Mouse (Mus musculus) layer of hippocampus, adult 2 months (tissue): ENCODE measurements around the gene Zfp729a. TPM values are rescaled to one million over a fixed set of nuclear protein-coding genes. Genes with fewer than 3 reads are reported as not detected.
A peak's percentile ranks its signal among the peaks of the same experiment; 100 is the strongest.
"Not testable (repeated sequence)": the region's sequence is repeated elsewhere in the genome, so short reads cannot be mapped to it uniquely, and the experiment has no call there.

Source experiments
- DNase-seq, 2 experiments: peaks; one replicate each; pipeline ENCODE4 v3.0.0; 2022; ENCODE audit warnings: low spot score in 2 of 2
- H3K27ac ChIP-seq: fragments of 200-600 bp; 2 replicates; pipeline ENCODE4 v1.8.1; 2022
- H3K4me3 ChIP-seq: fragments of 200-600 bp; 2 replicates; pipeline ENCODE4 v1.8.1; 2022; ENCODE audit warnings: mild to moderate bottlenecking
- CTCF ChIP-seq: fragments of 200-600 bp; conservative IDR thresholded peaks from 2 replicates; pipeline ENCODE4 v1.8.1; 2022; ENCODE audit warnings: antibody characterized with exemption, mild to moderate bottlenecking, moderate library complexity
- long read RNA-seq, 2 experiments: library from polyadenylated mRNA; stranded (forward); transcript quantifications; one replicate each; pipeline ENCODE4 v2.0.0; 2021; ENCODE audit warnings: borderline mapping rate in 2 of 2
- total RNA-seq, 2 experiments: library from RNA; stranded (reverse); gene quantifications; 2 replicates each; pipeline ENCODE4 v1.2.3; 2021

Gene Zfp729a
- total RNA-seq = 1 to 10 TPM; 9.3 to 9.9 TPM
- long read RNA-seq, experiment 1, full-length matches to known transcripts = 1 of 4 reads
- long read RNA-seq, experiment 1, partial matches to known transcripts = 0 of 4 reads
- long read RNA-seq, experiment 1, other reads (novel, unspliced or antisense) = 3 of 4 reads
- long read RNA-seq, experiment 2, full-length matches to known transcripts = 2 of 5 reads
- long read RNA-seq, experiment 2, partial matches to known transcripts = 1 of 5 reads
- long read RNA-seq, experiment 2, other reads (novel, unspliced or antisense) = 2 of 5 reads

DNA sequence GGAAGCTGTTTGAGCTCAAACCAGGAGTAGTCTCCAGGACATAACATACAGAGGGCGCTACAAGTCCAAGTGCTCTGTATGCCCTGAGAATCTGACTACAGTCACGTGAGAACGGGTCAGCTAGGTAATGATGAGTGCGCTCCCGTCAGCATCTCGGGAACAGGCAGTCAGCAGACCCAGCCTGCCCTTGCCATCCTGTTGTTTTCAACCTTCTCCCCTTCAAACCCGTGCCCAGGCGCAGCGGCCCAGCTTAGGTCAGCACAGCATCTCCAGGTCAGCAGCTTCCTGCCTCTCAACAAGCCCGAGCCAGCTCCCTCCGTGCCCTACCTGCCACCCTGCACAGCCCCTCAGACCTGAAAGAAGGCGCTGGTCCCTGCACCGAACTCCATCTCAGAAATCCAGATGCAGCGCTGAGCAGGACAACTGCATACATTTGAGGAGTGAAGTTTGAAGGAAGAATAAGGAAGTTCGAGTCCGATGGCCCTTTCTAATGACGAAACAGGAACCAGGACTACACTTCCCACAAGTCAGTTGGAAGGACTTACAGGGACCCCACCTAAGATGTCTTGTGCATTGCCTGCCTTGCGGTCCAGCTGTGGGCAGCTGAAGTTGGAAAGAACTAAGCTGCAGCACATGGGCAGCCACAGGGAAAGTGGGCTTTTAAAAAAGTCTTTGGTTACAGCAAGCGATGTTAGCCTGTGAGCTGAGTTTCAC is at the start of gene Zfp729a, which contains the start of gene Gm49345:
TSS of gene Zfp729a (minus strand) at position 498 of the 714 bp plus-strand sequence.
TSS of gene Gm49345 (minus strand) at position 476 of the 714 bp plus-strand sequence.
- Histone ChIP-seq H3K4me3 (peak within 1 kb of the TSS; percentile 78), H3K27ac (peak within 1 kb of the TSS; percentile 73)
- peak; percentile 55 for TF ChIP-seq CTCF
- DNase-seq = peak; percentile 80 to 91

DNA sequence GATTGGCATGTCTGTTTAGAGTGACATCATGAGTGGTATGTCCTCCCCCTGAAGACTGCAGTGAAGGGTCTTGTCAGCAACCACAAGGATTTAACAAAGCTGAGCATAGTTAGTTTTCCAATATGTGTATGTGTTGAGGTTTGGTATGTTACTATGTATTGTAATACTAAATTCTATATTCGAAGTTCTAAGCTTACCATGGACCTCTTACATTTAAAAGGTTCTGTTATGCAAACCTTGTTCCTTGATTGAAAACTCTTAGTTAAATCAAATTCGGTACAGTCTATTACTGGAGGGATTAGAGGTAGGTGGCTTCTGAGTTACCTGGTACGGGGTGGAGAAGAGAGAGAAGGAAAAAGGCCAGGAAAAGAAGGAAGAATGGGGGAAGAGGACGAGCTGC is 49.4 kb upstream of the Zfp729a start, which contains the start of gene Zfp738:
TSS of gene Zfp738 (minus strand) at position 101 of the 400 bp plus-strand sequence.
- no peak within 1 kb of the TSS for H3K27ac ChIP-seq
- no peak within 1 kb of the TSS for H3K4me3 ChIP-seq
- no peak for TF ChIP-seq CTCF
- no peak for DNase-seq

DNA sequence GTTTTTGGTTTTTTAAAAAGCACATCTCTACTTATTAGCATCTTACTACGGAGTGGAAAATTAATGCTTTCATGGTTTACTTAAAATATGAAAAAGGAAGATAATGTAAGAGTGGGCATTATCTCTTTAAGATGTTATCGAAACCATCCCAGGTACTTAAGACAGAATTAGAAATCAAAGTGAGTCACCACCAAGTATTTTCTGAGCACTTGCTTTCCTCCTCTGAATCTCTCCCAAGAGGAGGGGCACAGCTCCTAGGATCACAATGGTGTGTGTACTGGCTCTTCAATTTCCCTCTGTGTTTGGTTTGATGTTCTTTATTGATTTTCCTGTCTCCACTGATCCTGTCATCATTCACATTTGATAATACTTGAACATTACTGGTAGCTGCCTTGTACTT is 46.2 kb upstream of the Zfp729a start:
- H3K27ac ChIP-seq = peak overlapping the region; percentile 87
- peak overlapping the region; percentile 75 for H3K4me3 ChIP-seq
- not testable (repeated sequence) for DNase-seq

DNA sequence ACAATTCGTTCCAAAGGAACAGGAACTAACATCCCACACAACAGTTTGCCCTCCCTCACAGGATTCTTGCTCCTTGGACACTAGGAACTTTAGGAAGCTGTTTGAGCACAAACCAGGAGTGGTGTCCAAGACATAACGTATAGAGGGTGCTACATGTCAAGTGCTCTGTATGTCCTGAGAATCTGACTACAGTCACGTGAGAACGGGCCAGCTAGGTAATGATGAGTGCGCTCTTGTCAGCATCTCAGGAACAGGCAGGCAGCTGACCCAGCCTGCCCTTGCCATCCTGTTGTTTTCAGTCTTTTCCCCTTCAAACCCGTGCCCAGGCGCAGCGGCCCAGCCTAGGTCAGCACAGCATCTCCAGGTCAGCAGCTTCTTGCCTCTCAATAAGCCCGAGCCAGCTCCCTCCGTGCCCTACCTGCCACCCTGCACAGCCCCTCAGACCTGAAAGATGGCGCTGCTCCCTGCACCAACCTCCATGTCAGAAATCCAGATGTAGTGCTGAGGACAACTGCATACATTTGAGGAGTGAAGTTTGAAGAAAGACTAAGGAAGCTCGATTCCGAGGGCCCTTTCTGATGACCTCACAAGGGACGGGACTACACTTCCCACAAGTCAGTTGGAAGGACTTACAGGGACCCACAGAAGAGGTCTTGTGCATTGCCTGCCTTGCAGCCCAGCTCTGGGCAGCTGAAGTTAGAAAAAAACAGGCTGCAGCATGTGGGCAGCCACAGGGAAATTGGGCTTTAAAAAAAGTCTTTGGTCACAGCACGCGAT is 45.6 kb upstream of the Zfp729a start:
- H3K4me3 ChIP-seq = peak overlapping the region; percentile 75
- peak overlapping the region; percentile 87 for H3K27ac ChIP-seq
- peak; percentile 81 to 91 for DNase-seq

DNA sequence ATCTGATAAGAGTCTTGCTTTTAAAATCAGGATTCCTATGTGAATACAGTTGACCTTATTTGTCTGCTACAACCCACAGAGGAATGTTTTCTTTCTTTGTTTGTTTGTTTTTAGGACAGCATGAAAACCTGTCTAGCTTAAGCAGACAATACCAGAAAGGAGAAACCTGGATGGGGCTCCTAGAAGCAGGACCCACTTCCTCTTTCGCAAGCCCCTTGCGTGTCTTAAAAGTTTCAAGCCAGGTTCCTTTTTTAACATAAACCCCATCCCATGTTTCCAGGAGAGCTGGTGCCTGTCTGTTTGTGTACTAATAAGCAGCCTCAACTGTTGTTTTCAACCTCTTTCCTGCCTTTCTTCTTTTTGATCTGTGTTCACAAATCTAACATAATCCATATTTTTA is 37.3 kb upstream of the Zfp729a start:
- no peak for TF ChIP-seq CTCF
- DNase-seq = no peak
- Histone ChIP-seq H3K27ac (no peak overlapping the region), H3K4me3 (no peak overlapping the region)

DNA sequence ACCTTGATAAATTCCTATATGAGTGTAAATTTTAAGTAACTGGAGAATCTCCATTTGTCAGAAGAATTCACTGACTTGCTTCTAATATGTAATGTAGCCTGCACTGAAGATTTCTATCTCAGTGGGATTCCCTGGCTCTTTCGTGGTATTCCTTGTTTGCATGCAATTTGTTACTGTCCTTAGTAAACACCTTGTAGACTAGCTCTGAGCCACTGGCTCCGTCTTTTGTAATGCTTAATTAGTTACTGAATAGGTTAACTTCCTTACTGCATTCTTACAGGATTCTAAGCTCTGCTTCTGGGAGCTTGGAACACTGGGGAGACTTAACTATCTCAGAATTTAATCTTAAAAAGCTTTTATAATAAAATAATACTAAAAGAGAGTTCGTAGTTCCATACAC is 14.9 kb upstream of the Zfp729a start:
- no peak for DNase-seq
- no peak overlapping the region for H3K4me3 ChIP-seq
- no peak overlapping the region for H3K27ac ChIP-seq
- no peak for TF ChIP-seq CTCF

DNA sequence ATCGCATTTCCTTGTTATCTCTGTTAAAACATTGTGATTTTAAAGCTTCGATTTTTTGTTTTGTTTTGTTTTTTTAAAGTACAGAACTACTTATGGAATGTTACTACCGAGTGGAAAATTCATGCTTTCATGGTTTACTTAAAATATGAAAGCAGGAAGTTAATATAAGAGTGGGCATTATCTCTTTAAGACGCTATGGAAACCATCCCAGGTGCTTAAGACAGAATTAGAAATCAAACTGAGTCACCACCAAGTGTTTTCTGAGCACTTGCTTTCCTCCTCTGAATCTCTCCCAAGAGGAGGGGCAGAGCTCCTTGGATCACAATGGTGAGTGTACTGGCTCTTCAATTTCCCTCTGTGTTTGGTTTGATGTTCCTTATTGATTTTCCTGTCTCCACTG is 27.5 kb downstream of the Zfp729a start:
- H3K27ac ChIP-seq = no peak overlapping the region
- peak overlapping the region; percentile 72; the same call in 1 of the 2 replicates for H3K4me3 ChIP-seq
- TF ChIP-seq CTCF = no peak
- DNase-seq = no peak

DNA sequence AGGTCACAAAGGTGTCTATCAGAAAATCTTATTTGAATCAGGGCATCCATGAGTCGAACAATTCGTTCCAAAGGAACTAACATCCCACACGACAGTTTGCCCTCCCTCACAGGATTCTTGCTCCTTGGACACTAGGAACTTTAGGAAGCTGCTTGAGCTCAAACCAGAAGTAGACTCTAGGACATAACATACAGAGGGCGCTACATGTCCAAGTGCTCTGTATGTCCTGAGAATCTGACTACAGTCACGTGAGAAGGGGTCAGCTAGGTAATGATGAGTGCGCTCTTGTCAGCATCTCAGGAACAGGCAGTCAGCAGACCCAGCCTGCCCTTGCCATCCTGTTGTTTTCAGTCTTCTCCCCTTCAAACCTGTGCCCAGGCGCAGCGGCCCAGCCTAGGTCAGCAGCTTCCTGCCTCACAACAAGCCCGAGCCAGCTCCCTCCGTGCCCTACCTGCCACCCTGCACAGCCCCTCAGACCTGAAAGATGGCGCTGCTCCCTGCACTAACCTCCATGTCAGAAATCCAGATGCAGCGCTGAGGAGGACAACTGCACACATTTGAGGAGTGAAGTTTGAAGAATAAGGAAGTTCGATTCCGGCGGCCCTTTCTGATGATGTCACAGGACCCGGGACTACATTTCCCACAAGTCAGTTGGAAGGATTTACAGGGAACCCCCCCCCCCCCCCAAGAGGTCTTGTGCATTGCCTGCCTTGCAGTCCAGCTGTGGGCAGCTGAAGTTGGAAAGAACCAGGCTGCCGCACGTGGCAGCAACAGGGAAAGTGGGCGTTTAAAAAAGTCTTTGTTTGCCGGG is 28.3 kb downstream of the Zfp729a start, which contains the start of gene Zfp729b:
TSS of gene Zfp729b (minus strand) at position 642 of the 811 bp plus-strand sequence.
- peak; percentile 89 to 91 for DNase-seq
- peak within 1 kb of the TSS; percentile 81 for H3K27ac ChIP-seq
- H3K4me3 ChIP-seq = peak within 1 kb of the TSS; percentile 72
- peak; percentile 50 for TF ChIP-seq CTCF

DNA sequence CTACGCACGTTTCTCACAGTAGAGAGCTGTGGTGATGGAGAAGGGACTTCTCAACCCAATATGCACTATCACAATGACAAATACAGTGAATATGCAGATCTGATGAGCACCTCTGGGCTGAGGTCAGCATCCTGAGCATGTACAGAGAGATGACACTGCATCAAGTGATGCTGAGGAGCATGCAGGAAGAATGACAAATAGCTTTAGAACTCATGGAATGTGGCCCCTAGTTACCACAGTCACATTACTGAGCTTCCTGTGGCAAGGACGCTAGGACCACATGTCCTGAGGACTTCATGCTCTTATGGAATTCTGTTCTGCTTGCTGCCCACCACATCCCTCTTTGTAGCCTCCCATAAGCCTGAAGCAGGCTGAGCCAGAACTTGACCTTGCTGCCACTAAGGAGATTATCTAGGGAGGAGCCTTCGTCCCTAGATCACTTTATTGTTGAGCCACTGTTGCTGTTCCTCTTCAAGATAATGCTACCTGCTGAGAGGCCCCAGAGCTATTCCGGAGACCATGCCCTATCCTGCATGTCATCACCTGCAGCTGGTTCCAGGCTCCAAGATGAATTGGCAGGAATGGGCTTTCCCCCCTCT is 64.9 kb downstream of the Zfp729a start:
- H3K27ac ChIP-seq = no peak overlapping the region
- TF ChIP-seq CTCF = no peak
- no peak overlapping the region for H3K4me3 ChIP-seq
- DNase-seq = no peak

Other genes starting within 250 kb of the Zfp729a start
- 1 to 10 TPM; 3.5 to 4.0 TPM for gene Zfp429, start 238.0 kb downstream of the Zfp729a start, total RNA-seq
- 1 to 10 TPM; 1.8 to 2.8 TPM for gene Zfp459, start 216.4 kb downstream of the Zfp729a start, total RNA-seq
- 10 to 100 TPM; 11.8 TPM for gene Zfp874a, start 186.2 kb downstream of the Zfp729a start, total RNA-seq
- 10 to 100 TPM; 15.1 to 15.7 TPM for gene Zfp874b, start 153.5 kb downstream of the Zfp729a start, total RNA-seq
- gene Zfp58, start 137.2 kb downstream of the Zfp729a start, total RNA-seq = 1 to 10 TPM; 9.2 to 9.3 TPM
- 1 to 10 TPM in 1 of 2 experiments, not detected in 1; 1.5 TPM for gene Gm26965, start 111.6 kb downstream of the Zfp729a start, total RNA-seq
- gene Zfp87, start 111.6 kb downstream of the Zfp729a start, total RNA-seq = 10 to 100 TPM; 19.8 to 23.4 TPM
- 10 to 100 TPM in 1 of 2 experiments, 1 to 10 TPM in 1; 8.5 to 10.8 TPM for gene Zfp748, start 84.0 kb downstream of the Zfp729a start, total RNA-seq
- 10 to 100 TPM in 1 of 2 experiments, 1 to 10 TPM in 1; 9.1 to 10.2 TPM for gene Zfp729b, start 28.1 kb downstream of the Zfp729a start, total RNA-seq
- gene Gm49345, start within 50 bp of the Zfp729a start, total RNA-seq = 1 to 10 TPM in 1 of 2 experiments, not detected in 1; 1.6 TPM
- 10 to 100 TPM; 25.3 to 25.8 TPM for gene Zfp738, start 49.3 kb upstream of the Zfp729a start, total RNA-seq
- 10 to 100 TPM; 13.5 to 14.0 TPM for gene Zfp65, start 91.4 kb upstream of the Zfp729a start, total RNA-seq
- gene Zfp85, start 117.4 kb upstream of the Zfp729a start, total RNA-seq = 1 to 10 TPM; 6.6 to 7.0 TPM
- gene Zfp493, start 141.9 kb upstream of the Zfp729a start, total RNA-seq = 1 to 10 TPM; 2.9 to 5.3 TPM
- gene Zfp273, start 175.9 kb upstream of the Zfp729a start, total RNA-seq = 1 to 10 TPM; 8.2 to 9.4 TPM
- gene Gm10037, start 193.3 kb upstream of the Zfp729a start, total RNA-seq = 10 to 100 TPM; 10.9 to 14.6 TPM
- not detected for gene BC048507, start 225.5 kb upstream of the Zfp729a start, total RNA-seq